Mouse (Mus musculus): ENCODE results near the gene Rhpn2. TPM values are rescaled to one million over a fixed set of nuclear protein-coding genes. Genes with fewer than 3 reads are reported as not detected.

The Rhpn2 gene
- polyA plus RNA-seq, 1 experiment from 2014 or later: 4.0 TPM

- H3K27me3 ChIP-seq: no peaks in the 10 kb centered on the region
- peak overlapping the region; percentile 0; the same call in 1 of the 2 replicates for H3K9ac ChIP-seq
- no peak for ATAC-seq (ENCODE audit: low FRiP score)
- H3K4me2 ChIP-seq (replicated peaks): peak overlapping the region; percentile 40
- 6% methylated on average over 11 of the region's 13 CpGs for WGBS
- no peak overlapping the region for H3K27ac ChIP-seq
- H3K9me3 ChIP-seq (replicated peaks): no peaks in the 10 kb centered on the region
- no peak overlapping the region for H3K4me3 ChIP-seq
- H3K4me1 ChIP-seq: 0 out of 2 replicates have a peak, but pooled peaks cover 5% of the 10 kb centered on the region
- H3K36me3 ChIP-seq: no peaks in the 10 kb centered on the region
These were observed 11.1 kb upstream of the Rhpn2 start for GRCm38 (mm10) chr7:35322732-35323420.

GRCm38 (mm10) chr7:35331590-35331989 is 2.4 kb upstream of the Rhpn2 start:
- Histone ChIP-seq H3K4me2 (replicated peaks) (no peak overlapping the region), H3K9ac (no peak overlapping the region), H3K9me3 (replicated peaks) (no peaks in the 10 kb centered on the region), H3K36me3 (no peaks in the 10 kb centered on the region), H3K4me1 (peaks cover 14% of the 10 kb centered on the region), H3K27me3 (peaks cover 35% of the 10 kb centered on the region), H3K4me3 (no peak overlapping the region), H3K27ac (no peak overlapping the region)
- 28% methylated on average over 3 of the region's 3 CpGs for WGBS
- ATAC-seq (ENCODE audit: low FRiP score): no peak

- H3K4me3 ChIP-seq: peak overlapping the region; percentile 59
- peak overlapping the region; percentile 2; the same call in 1 of the 2 replicates for H3K9ac ChIP-seq
- H3K9me3 ChIP-seq (replicated peaks): no peaks in the 10 kb centered on the region
- H3K27ac ChIP-seq: no peak overlapping the region
- ATAC-seq (ENCODE audit: low FRiP score): peak; percentile 29
- WGBS: under 1% methylated on average over 19 of the region's 19 CpGs
- H3K36me3 ChIP-seq: no peaks in the 10 kb centered on the region
- H3K27me3 ChIP-seq: peaks cover 42% of the 10 kb centered on the region
- peaks cover 14% of the 10 kb centered on the region for H3K4me1 ChIP-seq
- H3K4me2 ChIP-seq (replicated peaks): peak overlapping the region; percentile 98
These were observed 729 bp upstream of the Rhpn2 start for GRCm38 (mm10) chr7:35333231-35333651.

GRCm38 (mm10) chr7:35334527-35335452 is 820 bp downstream of the Rhpn2 start:
- ATAC-seq (ENCODE audit: low FRiP score): no peak; the same call in 1 of the 2 replicates
- Histone ChIP-seq H3K9ac (peak overlapping the region; percentile 62), H3K27ac (no peak overlapping the region), H3K4me2 (replicated peaks) (peak overlapping the region; percentile 98), H3K27me3 (peaks cover 42% of the 10 kb centered on the region), H3K4me3 (peak overlapping the region; percentile 59), H3K9me3 (replicated peaks) (no peaks in the 10 kb centered on the region), H3K4me1 (peaks cover 14% of the 10 kb centered on the region), H3K36me3 (no peaks in the 10 kb centered on the region)
- WGBS: under 1% methylated on average over 48 of the region's 51 CpGs

GRCm38 (mm10) chr7:35340196-35340595 is 6.2 kb downstream of the Rhpn2 start:
- Histone ChIP-seq H3K4me3 (no peak overlapping the region), H3K36me3 (no peaks in the 10 kb centered on the region), H3K9me3 (replicated peaks) (no peaks in the 10 kb centered on the region), H3K4me2 (replicated peaks) (no peak overlapping the region), H3K27me3 (peaks cover 20% of the 10 kb centered on the region), H3K27ac (no peak overlapping the region), H3K4me1 (peaks cover 5% of the 10 kb centered on the region), H3K9ac (no peak overlapping the region)
- 16% methylated on average over 5 of the region's 5 CpGs for WGBS
- ATAC-seq (ENCODE audit: low FRiP score): no peak

- H3K4me2 ChIP-seq (replicated peaks): no peak overlapping the region
- no peak for ATAC-seq (ENCODE audit: low FRiP score)
- no peaks in the 10 kb centered on the region for H3K4me1 ChIP-seq
- 85% methylated on average over 6 of the region's 6 CpGs for WGBS
- no peaks in the 10 kb centered on the region for H3K36me3 ChIP-seq
- no peaks in the 10 kb centered on the region for H3K9me3 ChIP-seq (replicated peaks)
- H3K27ac ChIP-seq: no peak overlapping the region
- no peak overlapping the region for H3K4me3 ChIP-seq
- H3K9ac ChIP-seq: no peak overlapping the region
- peaks cover 9% of the 10 kb centered on the region for H3K27me3 ChIP-seq
These were observed 7.3 kb downstream of the Rhpn2 start for GRCm38 (mm10) chr7:35341282-35341681.

- Histone ChIP-seq H3K9ac (no peak overlapping the region), H3K4me2 (replicated peaks) (no peak overlapping the region), H3K36me3 (no peaks in the 10 kb centered on the region), H3K4me1 (no peaks in the 10 kb centered on the region), H3K27me3 (no peaks in the 10 kb centered on the region; the same call in 1 of the 2 replicates), H3K9me3 (replicated peaks) (no peaks in the 10 kb centered on the region), H3K4me3 (no peak overlapping the region), H3K27ac (no peak overlapping the region)
- ATAC-seq (ENCODE audit: low FRiP score): no peak
- 78% methylated on average over 4 of the region's 4 CpGs for WGBS
These were observed 8.5 kb downstream of the Rhpn2 start for GRCm38 (mm10) chr7:35342498-35342897.

- WGBS: 95% methylated on average over 5 of the region's 5 CpGs
- H3K9ac ChIP-seq: no peak overlapping the region
These were observed 10.9 kb downstream of the Rhpn2 start for GRCm38 (mm10) chr7:35344785-35345330.

GRCm38 (mm10) chr7:35347918-35348700 is 14.1 kb downstream of the Rhpn2 start:
- no peak for ATAC-seq (ENCODE audit: low FRiP score)
- WGBS: 79% methylated on average over 17 of the region's 18 CpGs

More at GRCm38 (mm10) chr7:35344785-35345330, 10.9 kb downstream of the Rhpn2 start:
- Histone ChIP-seq H3K27me3 (no peaks in the 10 kb centered on the region), H3K4me1 (no peaks in the 10 kb centered on the region), H3K9me3 (replicated peaks) (no peaks in the 10 kb centered on the region), H3K27ac (no peak overlapping the region), H3K4me2 (replicated peaks) (no peak overlapping the region), H3K36me3 (no peaks in the 10 kb centered on the region), H3K4me3 (no peak overlapping the region)
- no peak for ATAC-seq (ENCODE audit: low FRiP score)

GRCm38 (mm10) chr7:35349022-35349421 is 15.1 kb downstream of the Rhpn2 start:
- Histone ChIP-seq H3K4me1 (no peaks in the 10 kb centered on the region), H3K27ac (no peak overlapping the region), H3K9ac (no peak overlapping the region), H3K4me3 (no peak overlapping the region), H3K36me3 (no peaks in the 10 kb centered on the region), H3K9me3 (replicated peaks) (no peaks in the 10 kb centered on the region), H3K27me3 (no peaks in the 10 kb centered on the region), H3K4me2 (replicated peaks) (no peak overlapping the region)
- 90% methylated on average over 4 of the region's 4 CpGs for WGBS
- no peak for ATAC-seq (ENCODE audit: low FRiP score)

More at GRCm38 (mm10) chr7:35347918-35348700, 14.1 kb downstream of the Rhpn2 start:
- H3K27ac ChIP-seq: no peak overlapping the region
- H3K9me3 ChIP-seq (replicated peaks): no peaks in the 10 kb centered on the region
- no peaks in the 10 kb centered on the region for H3K27me3 ChIP-seq
- no peaks in the 10 kb centered on the region for H3K4me1 ChIP-seq
- no peaks in the 10 kb centered on the region for H3K36me3 ChIP-seq
- H3K4me2 ChIP-seq (replicated peaks): no peak overlapping the region
- no peak overlapping the region for H3K9ac ChIP-seq
- no peak overlapping the region for H3K4me3 ChIP-seq

GRCm38 (mm10) chr7:35349886-35350684 is 16.1 kb downstream of the Rhpn2 start:
- no peak overlapping the region for H3K9ac ChIP-seq
- no peaks in the 10 kb centered on the region for H3K27me3 ChIP-seq
- H3K9me3 ChIP-seq (replicated peaks): no peaks in the 10 kb centered on the region
- H3K27ac ChIP-seq: no peak overlapping the region
- H3K4me3 ChIP-seq: no peak overlapping the region
- H3K4me1 ChIP-seq: no peaks in the 10 kb centered on the region
- no peaks in the 10 kb centered on the region for H3K36me3 ChIP-seq
- 90% methylated on average over 8 of the region's 8 CpGs for WGBS
- no peak for ATAC-seq (ENCODE audit: low FRiP score)
- H3K4me2 ChIP-seq (replicated peaks): no peak overlapping the region

Measured in hindbrain, embryonic 12.5 days (tissue).